Mouse (Mus musculus) neural tube, embryonic 11.5 days (tissue): Measurements from ENCODE around the gene Gad1. TPM values are rescaled to one million over a fixed set of nuclear protein-coding genes. Genes with fewer than 3 reads are reported as not detected.

ENCODE experiments used
- ATAC-seq: fragments of 200-750 bp; cut with Nextera tagmentation; 2 replicates; pipeline ENCODE4 v1.8.0; 2017; ENCODE audit warnings: moderate number of reproducible peaks, mild to moderate bottlenecking, moderate TSS enrichment, moderate library complexity; ENCODE audit not compliant: insufficient read depth, low FRiP score, low TSS enrichment
- DNase-seq: peaks from one replicate; pipeline ENCODE4 v3.0.0-alpha.2; 2015; ENCODE audit warnings: low spot score
- H3K27ac ChIP-seq: fragments of 300-500 bp; sonication (generic); 2 replicates; pipeline ENCODE4 v1.5.1; 2014; ENCODE audit warnings: low read depth, mild to moderate bottlenecking, low read length
- H3K27me3 ChIP-seq: fragments of 300-500 bp; sonication (generic); 2 replicates; pipeline ENCODE4 v1.6.1; 2014; ENCODE audit warnings: mild to moderate bottlenecking, low read length, mixed read lengths; ENCODE audit not compliant: control insufficient read depth, insufficient read depth
- H3K36me3 ChIP-seq: fragments of 300-500 bp; sonication (generic); 2 replicates; pipeline ENCODE4 v1.6.1; 2014; ENCODE audit warnings: mild to moderate bottlenecking, low read length, moderate library complexity, mixed read lengths; ENCODE audit not compliant: control insufficient read depth, insufficient read depth
- H3K4me1 ChIP-seq: fragments of 300-500 bp; sonication (generic); 2 replicates; pipeline ENCODE4 v1.6.1; 2014; ENCODE audit warnings: low read length, mixed read lengths; ENCODE audit not compliant: control insufficient read depth, insufficient read depth
- H3K4me2 ChIP-seq: fragments of 300-500 bp; sonication (generic); 2 replicates; pipeline ENCODE4 v1.6.1; 2014; ENCODE audit warnings: low read depth, mild to moderate bottlenecking, moderate library complexity
- H3K4me3 ChIP-seq: fragments of 300-500 bp; sonication (generic); 2 replicates; pipeline ENCODE4 v1.5.1; 2014; ENCODE audit warnings: low read depth, low read length
- H3K9ac ChIP-seq: fragments of 300-500 bp; sonication (generic); 2 replicates; pipeline ENCODE4 v1.6.1; 2014; ENCODE audit warnings: mild to moderate bottlenecking, low read length
- H3K9me3 ChIP-seq: fragments of 300-500 bp; sonication (generic); 2 replicates; pipeline ENCODE4 v1.6.1; 2016; ENCODE audit warnings: low read length; ENCODE audit not compliant: control insufficient read depth
- WGBS: fragments of 180-500 bp; shearing (Covaris S2); extraction: QIAGEN DNeasy Blood & Tissue Kit; methylation state at CpG from one replicate; pipeline ENCODE4 v1.1.7; 2014; 5-methylcytosine and 5-hydroxymethylcytosine counted together
- polyA plus RNA-seq: library from polyadenylated mRNA; unstranded; fragments of >200 nt; fragmentation: Nextera tagmentation; extraction: Ambion mirVana; gene quantifications from 2 replicates; pipeline ENCODE4 v1.2.1, GENCODE M21; 2014

Gad1 gene
- polyA plus RNA-seq, 1 experiment from 2014 or later = 9.4 TPM

- H3K4me2 ChIP-seq = no peak overlapping the region
- H3K27me3 ChIP-seq = no peaks in the 10 kb centered on the region
- no peak overlapping the region for H3K27ac ChIP-seq
- H3K4me3 ChIP-seq = no peak overlapping the region
- DNase-seq (no peak), ATAC-seq (no peak)
- no peaks in the 10 kb centered on the region for H3K9me3 ChIP-seq
- H3K9ac ChIP-seq = no peak overlapping the region
- H3K4me1 ChIP-seq = peaks cover 4% of the 10 kb centered on the region; the same call in 1 of the 2 replicates
- WGBS = 89% methylated on average over 5 of the region's 5 CpGs
- H3K36me3 ChIP-seq = no peaks in the 10 kb centered on the region
These were observed 95.4 kb downstream of the Gad1 start for GRCm38 (mm10) chr2:70648271-70648670.

GRCm38 (mm10) chr2:70649471-70649870 is 96.6 kb downstream of the Gad1 start:
- Histone ChIP-seq H3K9me3 (no peaks in the 10 kb centered on the region), H3K4me1 (no peaks in the 10 kb centered on the region), H3K9ac (no peak overlapping the region), H3K27me3 (no peaks in the 10 kb centered on the region), H3K4me3 (no peak overlapping the region), H3K27ac (no peak overlapping the region), H3K36me3 (no peaks in the 10 kb centered on the region), H3K4me2 (no peak overlapping the region)
- DNase-seq (no peak), ATAC-seq (no peak)
- WGBS = 84% methylated on average over 3 of the region's 4 CpGs

Other genes with a start within 250 kb of the Gad1 start
- 2.3 and 2.5 TPM in 2 replicates for gene Sp5, start 78.1 kb upstream of the Gad1 start, polyA plus RNA-seq
- gene Erich2, start 44.3 kb upstream of the Gad1 start, polyA plus RNA-seq = 1.2 and 1.6 TPM in 2 replicates
- gene Gorasp2, start 108.5 kb downstream of the Gad1 start, polyA plus RNA-seq = 159 and 166 TPM in 2 replicates
- gene Gm26558, start 109.0 kb downstream of the Gad1 start, polyA plus RNA-seq = 4.5 and 4.7 TPM in 2 replicates